Mouse (Mus musculus) testis, postnatal 14 days (tissue): Measurements from ENCODE around the gene Dexi.

Experiments used
- DNase-seq: peaks from one replicate; pipeline ENCODE4 v3.0.0; 2021; ENCODE audit warnings: low spot score

The Dexi gene

DNA sequence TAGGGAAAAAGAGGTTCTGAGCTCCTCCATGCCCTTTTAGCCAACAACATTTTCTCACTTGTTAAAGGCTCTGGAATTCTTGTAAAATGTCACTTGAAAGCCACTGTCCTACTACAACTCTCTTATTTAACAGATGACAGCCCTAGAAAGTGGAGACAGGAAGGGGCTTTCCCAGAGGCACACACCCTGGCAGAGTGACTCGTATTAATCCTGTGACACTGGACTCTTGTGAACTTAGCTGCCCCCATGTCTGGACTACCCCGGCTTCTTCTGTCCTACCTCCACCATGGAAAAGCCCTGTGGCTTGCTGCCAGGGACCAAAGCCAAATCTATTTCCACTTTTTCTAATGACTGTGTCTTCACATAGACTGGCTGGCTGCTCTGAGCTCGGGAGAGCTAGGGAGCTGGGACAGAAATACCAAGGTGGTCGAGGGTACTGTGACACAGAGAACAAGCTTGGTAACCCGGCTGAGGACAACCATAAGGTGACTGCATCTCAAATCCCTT is 44.7 kb downstream of the Dexi start:
- DNase-seq: no peak

DNA sequence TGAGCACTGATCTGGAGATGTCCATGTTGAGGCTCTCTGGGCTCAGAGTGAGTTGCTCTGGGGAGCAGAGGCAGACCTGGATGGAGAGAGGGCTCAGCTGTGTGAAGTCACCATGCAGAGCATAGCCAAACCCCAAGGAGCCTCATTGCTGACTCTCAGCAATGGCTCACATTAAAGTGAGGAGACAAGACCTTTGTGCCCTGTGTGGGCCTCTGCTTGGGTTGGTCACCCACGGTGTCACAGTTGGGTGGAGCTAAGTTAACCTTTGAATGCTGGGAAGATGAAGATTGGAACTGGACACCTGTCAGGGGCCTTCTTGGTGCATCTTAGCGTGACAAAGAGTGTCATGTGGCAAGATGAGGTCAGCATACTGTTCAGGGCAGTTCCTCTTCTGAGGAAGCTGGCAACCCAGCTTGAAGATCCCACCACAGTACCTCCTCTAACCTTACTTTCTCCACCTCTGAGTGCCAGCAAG is 47.0 kb downstream of the Dexi start:
- DNase-seq: no peak

DNA sequence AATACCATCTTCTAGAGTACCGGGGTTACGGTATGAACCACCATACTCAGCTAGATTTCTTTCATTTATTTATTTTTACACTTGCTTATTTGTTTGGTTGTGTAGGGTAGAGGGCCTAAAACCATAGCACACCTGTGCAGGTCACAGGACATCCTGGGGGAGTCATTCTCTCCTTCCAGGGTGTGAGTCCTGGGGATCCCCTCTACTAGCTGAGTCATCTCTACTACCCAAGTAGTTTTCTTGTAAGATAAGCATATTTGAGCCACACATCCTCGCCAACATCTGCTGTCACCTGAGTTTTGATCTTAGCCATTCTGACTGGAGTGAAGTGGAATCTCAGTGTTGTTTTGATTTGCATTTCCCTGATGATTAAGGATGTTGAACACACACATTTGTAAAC is 50.3 kb downstream of the Dexi start:
- DNase-seq: no peak

DNA sequence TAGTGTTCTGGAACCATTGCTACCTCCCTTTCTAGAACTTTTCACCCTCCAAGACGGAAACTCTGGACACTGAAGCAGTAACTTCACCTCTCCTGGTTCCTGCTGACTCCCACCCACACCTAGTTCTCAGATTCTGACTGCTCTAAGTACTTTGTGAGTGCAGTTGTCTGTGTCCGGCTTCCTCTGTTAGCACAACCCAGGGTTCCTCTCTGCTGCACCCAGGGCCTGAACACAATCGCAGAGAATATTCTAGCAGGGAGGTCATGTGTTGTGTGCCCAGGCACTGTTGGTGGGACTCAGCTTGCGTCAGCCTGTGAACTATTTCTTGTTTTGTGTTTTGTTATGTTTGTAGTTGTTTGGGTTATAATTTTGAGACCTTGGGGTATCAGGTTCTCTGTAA is 51.1 kb downstream of the Dexi start:
- no peak for DNase-seq

DNA sequence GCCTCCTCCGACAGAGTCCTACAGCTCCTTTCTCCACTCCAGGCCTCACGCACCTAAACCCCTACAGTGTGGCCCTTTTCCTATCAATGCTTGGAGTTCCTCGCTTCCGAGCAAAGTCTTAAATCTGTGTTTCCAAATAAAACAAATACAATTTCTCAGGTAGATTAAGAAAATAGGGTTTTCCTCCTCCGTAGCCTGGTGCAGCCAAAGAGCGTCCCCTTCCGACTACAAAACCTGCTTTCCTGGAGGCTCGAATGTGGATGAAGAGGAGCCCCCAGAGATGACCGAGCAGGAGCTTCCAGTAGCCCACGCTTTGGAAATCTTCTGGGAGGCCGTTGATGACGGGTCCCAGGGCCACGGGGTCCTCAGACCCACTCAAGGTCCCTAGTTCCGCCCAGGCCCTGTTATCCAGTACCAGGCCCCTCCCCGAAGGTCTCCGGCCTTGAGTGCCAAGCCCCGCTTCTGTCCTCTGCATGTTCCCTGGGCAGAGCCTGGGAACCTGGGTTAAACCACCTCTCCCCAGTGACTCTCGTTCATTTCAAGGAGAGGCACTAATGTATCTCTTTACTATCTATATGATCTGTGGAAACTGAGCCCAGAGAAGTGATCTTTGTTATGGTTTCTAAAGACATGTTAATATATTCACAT is 52.2 kb downstream of the Dexi start:
- no peak for DNase-seq

DNA sequence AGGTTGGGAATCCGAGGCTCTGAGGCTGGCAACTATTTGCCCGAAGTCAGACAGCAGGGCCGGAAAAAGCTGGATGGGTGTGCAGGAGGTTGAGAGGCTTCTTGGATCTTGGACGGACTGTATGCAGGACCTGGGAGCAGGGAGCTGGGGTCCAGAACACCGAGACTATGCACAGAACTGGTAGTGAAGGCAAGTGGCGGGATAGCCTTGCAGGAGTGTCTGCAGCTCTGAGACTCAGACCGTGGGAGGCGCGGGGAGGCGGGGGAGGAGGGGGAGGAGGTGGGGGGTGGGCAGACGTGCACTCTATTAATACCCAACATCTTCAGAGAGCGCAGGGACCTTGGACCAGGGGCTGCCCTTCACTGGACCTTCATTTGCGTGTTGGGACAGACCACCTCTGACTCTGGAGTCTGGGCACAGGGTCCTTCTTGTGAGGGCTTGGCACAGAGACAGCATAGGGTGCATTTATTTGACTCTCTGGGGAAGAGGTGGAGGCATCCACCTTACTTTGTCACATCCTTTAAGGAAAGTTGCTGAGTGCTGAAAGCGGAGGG is 52.9 kb downstream of the Dexi start:
- DNase-seq: no peak

DNA sequence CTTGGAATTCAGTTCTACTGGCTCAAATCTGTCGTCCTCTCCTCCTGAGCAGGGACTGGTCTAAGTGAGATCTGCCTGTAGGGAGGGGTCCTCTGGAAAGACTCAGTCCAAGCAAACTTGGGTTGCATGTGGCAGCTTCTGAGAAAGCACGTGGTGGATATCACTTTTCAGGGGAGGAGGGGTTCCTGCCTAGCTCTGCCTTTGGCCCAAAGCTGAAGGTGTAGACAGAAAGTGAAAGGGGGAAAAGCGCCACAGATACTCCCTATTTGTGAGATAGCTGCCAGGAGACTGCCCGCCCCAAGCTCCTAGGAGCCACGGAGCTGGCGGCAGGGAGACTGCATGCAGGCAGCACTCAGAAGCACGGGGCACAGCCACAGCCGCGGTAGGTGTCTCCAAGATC is 53.4 kb downstream of the Dexi start:
- no peak for DNase-seq

DNA sequence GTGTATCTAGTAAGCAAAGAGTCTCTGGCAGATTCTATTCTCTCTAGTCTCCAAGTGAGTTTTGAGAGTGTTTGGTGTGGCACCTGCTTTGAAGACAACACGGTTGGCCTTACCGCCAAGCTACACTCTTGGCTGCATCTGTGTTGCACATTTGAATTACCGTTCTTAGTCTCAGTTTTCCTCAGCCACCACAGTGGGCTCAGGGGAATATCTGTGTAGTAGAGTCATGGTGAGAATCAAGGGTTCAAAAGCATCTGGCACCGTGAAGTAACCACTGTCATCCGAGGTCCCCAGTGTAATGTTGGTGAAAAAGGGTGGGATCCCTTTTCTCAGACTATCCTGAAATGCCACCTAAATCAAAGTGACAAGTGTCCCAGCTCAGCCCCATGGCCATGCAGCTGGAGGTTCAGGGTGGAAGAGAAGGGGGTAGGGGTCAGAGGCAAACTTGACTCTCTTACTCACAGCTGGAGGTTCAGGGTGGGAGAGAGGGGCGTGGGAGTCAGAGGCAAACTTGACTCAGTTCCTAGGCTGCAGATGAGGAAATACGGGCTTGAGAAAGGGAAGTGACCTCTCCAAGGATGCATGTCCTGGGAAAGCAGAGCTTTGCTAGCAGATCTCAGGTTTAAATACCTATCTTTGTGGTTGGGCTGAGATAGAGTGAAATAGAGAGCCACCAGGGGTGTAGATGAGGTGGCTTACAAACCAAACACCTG is 53.9 kb downstream of the Dexi start:
- no peak for DNase-seq

DNA sequence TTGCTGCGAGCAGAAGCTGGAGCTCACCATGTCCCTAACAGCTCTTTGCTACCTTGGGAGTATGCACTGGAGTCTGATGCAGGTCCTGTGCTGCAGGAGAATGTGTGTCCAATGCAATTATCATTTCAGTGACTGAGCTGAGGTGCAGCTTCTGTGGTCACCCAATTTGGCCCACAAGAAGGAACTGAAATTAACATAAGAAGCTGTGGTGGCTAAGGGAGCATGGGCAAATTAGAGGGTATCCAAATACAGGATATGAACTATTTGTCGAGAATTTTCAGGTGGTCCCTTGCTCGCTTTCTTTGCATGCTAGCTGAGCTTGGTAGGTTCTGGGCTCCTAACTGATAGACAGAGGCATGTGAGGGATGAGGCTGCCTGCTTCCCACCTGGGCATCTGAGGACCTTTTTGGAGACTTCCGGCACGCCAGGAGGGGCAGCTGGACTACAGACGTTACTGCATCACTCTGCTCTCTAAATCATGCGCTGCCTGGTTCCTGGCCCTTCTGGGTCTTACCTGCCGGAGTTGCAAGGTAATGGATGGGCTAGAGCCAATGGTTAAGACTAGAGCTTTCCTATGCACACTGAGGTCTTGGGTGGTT is 54.9 kb downstream of the Dexi start:
- DNase-seq: no peak

DNA sequence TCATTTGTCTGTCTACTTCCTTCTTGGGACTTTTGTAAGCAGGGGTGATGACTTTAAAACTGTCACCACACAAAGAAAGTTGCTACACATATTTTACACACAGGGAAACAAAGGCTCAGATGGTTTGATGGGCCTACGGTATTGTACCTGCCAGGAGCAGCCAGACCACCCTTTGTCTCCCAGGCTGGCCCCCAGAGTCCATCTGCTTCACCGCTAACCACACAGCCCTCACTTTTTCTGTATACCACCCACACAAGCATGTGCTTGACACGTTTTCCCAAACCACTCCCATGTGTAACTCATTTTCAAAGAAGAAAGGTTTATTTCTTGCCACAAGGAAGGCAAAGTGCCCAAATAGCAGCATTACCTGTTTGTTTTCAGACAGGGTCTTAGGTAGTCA is 55.9 kb downstream of the Dexi start:
- no peak for DNase-seq

DNA sequence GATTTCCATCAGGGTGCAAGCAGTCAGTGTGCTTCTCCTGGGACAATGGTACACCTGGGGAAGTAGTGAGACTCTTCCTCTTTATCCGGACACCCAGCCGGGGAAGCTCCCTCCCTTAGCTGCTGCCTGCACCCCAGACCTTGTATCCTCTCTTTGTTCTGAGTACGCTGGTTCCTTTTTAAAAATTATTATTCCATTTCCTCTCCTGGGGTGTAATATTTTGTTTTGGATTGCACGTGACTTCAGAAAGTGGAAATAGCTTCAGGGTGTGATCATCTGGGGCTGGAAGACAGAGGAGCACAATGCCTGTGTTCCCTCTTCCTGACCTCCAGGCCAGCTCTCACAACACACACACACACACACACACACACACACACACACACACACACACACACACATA is 60.5 kb downstream of the Dexi start:
- DNase-seq: no peak

DNA sequence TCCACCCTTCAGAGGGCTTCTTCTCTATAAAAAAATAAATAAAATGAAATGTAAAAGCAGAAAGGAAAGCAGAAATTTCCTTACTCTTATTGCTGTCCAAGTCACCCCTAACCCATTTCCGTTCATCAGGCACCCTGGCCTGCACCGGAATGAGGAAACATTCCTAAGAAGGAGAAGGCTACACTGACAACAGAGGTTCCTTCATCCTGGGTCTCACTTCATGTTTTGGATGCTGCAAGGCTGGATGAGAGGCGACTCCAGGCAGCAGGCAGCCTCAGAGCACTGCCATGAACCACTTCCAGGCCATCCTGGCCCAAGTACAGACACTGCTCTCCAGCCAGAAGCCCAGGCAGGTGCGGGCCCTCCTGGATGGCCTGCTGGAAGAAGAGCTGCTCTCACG is 63.0 kb downstream of the Dexi start, which contains the start of gene Ciita:
TSS of gene Ciita (plus strand) at position 203 of the 400 bp plus-strand sequence.
- DNase-seq: no peak

DNA sequence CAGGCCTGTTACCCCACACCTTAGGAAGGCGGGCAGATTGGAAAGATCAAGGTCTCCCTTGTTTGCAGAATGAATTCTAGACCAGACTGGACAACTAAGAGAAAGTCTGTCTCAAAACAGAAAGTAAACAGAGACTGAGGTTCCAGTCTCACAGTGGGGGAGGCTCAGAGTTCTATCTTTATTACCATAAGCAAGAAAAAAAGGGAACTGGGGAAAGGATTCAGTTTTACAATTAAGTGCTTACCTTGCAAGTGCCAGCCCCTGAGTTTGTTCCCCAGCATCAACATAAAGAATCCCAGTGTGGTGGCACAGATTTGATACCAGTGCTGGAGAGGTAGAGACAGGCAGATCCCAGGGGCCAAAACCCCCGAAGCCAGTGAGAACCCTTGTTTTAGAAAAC is 66.9 kb downstream of the Dexi start:
- no peak for DNase-seq

DNA sequence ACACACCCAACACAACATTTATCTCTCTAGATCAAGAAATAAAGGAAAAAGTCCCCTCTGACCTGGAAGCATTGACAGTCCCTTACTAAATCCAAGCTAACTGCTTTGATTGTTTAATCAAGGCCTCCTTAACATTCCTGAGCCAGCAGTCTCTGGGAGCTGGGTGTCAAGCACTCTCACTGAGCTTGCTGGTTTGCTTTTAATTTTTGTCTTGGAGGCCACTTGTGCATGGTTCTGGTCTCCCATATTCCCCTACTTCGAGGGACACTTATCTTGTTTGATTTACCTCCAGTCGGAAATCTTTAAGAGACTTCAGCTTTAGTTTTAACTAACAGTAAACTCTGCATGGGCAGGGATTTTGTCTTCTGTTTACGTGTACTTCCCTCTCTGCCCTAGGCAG is 67.9 kb downstream of the Dexi start:
- DNase-seq: no peak

DNA sequence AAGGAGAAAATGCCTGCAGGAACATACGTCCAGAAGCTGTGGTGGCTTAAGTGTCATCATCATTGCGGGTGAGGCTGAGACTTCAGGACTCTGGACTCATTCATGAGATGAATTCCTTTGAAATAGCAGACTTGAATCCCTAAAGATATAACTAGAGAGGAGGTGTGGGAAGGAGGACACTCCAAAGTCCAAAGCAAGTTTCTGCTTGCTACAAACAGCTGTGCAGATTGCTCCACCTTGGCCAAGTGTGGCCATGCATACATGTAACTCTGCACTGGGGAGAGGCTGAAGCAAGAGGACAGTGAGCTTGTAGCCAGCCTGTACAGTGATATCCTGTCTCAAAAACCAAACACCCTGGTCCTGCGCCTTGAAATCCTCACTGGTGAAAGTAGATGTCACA is 70.9 kb downstream of the Dexi start:
- DNase-seq: no peak

DNA sequence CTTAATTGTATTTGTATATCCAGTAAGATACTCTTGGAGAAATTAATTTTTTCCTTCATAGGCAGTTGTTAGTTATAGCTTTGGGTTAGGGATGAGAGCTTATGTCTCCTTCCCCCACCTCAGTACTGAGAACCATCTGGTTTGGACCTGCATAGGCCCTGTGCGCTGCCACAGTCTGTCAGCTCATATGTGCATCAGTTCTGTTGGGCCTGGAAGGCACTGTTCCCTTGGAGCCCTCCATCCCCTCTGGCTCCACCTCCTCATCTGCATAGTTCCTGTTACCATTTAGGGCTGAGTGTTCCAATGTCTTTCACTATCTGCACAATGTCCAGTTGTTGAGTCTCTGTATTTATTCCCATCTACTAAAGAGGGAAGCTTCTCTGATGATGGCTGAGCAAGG is 74.7 kb downstream of the Dexi start:
- DNase-seq: no peak

DNA sequence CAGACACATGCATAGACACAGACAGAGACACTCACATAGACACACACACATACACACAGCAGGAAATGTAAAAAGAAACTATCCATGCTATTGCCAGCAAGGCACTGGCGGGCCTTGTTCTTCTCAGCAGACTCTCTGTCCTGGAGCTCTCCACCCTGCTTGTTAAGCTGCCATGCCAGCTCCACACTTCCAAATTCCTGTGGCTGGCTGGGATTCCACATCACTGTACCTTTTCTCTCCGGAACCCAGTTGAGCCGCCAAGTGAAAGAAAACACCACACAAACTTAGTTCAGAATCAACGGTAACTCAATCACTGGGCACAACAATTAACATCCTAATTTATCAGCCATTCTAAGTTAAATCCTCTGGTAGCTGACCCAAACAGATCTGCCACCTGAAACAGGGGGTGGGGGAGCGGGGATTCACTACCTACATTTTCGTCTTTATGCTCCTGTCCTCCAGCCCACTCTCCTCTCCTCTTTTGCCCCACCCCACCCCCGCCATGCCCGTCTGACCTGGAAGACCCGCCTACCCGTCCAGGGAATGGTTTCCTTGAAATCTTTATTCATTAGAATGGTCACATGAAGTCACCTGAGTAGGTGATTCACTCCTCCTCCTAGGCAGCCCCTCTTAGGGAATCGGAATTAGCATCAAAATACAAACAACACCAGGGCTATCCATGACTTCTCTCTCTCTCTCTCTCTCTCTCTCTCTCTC is 75.3 kb downstream of the Dexi start:
- no peak for DNase-seq

DNA sequence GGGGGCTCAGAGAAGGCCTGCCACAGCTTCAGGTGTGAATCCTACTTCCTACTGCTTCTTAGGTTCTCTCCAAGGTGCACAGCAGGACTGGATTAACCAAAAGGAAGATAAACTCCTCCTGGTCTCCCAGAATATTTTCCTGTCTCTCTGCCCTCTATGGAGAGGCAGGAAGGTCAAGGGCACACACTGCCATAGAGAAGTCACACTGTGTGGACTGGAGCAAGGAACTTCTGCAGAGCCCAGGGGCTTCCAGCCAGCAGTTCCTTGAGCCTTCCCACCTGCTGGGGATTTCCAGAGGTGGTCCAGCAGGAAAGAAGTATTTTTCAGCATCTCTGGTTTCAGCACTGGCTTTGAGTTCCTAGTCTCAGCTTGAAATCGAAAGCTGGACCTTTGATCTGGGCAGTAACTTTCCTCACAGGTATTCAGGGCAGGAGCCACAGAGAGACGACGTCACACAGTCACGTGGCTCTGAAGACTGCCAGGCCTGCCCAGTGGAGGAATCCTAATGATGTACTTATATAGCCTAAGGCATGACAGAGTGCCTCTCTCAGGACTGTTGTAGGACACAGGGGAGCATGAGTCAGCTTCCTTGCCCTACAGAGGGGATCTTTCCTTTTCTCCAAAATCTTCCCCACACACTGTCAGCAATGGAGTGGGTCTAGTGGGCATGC is 77.7 kb downstream of the Dexi start:
- no peak for DNase-seq

DNA sequence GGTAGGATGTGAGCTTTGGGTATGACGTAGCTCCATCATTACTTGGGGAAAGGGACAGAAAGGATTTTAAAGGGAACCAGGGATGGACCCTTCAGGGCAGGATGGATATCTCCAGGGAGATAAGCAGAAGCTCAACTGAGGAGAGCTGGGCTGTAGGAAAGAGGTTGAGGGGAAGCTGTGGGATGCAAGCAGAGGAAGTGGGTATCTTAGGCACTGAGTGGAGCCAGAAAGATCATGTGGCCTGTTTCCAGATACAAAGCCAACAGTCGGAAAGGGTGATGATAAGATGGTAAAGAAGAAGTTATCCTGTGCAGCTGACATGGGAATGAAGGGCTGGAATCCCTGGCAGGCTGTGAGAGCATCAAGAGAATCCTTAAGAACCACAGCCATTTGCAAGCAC is 81.7 kb downstream of the Dexi start:
- no peak for DNase-seq

DNA sequence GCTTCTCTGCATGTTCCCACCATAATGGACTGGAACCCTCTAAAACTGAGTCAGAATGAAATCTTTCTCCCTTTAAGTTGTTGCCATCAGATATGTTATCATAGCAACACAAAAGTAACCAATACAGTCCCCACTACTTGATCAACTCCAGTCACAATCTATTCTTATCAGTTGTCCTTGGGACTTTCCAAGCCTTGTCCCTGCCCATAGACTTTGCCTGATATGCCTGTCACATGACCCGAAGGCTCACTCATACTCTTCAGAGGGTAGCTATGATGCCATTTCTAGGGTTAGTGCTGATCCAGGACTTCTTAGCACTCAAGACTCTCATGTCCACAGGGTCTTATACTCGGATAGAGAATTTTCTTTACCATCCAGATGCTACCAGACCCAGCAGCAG is 82.7 kb downstream of the Dexi start:
- DNase-seq: no peak

DNA sequence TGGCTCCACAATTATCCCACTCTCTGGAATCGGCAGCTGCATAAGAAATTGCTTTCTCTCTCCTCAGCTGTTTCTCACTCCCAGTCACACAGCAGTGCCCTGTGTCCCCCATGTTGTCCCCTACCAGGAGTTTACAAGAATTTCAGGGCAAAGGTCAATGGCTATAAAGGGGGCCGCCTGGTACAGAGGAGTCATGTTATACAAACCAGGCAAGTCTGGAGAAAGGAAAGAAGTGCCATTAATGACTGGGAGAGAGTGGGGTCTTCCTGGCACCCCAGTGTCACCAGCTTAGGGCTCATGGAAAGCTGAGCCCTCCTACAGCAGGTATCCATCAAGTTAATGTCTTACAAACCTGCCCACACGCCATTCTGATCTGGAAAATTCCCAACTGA is 88.3 kb downstream of the Dexi start:
- DNase-seq: no peak
